Mouse (Mus musculus) cerebellum, postnatal 4 days (tissue): Measurements from ENCODE around the gene Fstl5.
"Not testable (repeated sequence)": the region's sequence is repeated elsewhere in the genome, so short reads cannot be mapped to it uniquely, and the experiment has no call there.

Source experiments
- DNase-seq, 2 experiments: peaks; one replicate each; pipeline ENCODE4 v3.0.0; 2022; ENCODE audit warnings: low spot score in 2 of 2, mixed read lengths in 1 of 2

Fstl5 gene

DNA sequence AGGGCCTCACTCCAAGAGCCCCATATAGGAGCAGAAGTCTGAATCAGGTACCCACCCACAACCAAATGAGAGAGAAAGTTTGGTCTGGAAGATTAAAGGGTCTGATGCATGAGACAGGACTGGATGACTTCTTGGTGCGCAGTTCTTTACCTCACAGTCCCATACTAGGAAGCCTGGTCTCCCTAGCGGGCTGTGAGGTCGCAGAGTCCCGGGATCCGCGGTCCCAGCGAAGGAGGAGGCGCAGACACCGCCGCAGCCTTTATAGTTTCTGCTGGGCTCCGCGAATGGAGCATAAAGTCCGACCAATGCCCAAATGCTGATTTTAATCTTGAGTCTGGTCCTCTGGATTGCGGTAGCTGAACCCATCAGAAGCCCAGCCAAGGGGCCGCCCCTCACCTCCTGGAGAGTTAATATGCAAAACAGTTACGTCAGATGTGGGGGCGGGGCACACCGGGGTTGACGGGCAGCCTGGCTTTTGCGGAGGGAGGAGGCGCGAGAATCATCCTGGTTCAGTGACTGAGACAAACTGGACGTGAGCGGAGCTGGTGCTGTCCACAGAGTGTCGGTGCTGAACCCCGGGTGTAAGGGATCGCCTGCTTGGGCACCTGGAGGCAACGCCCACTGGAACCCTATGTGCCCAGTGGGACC is at the start of gene Fstl5:
TSS of gene Fstl5 (plus strand) at position 211 of the 648 bp plus-strand sequence.
- peak; percentile 65 to 90 for DNase-seq

DNA sequence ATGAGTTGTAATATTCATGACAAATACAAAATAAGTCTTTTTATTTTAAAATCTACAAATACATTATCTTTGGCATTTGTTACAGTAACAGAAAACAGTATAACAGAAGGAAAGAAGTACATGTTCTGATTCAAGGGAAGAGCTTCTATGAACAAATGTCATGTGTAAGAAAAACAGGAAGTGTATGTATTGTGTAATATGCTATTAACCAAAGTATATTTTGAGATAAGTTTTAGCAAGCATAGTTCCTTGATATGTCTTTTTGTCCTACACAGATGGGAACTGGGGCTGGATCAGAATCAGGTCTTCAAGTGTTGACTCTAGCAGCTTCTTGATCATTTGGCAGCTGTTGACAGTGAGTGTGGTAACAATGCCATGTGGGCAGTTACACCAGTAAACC is 48.5 kb upstream of the Fstl5 start:
- no peak for DNase-seq

DNA sequence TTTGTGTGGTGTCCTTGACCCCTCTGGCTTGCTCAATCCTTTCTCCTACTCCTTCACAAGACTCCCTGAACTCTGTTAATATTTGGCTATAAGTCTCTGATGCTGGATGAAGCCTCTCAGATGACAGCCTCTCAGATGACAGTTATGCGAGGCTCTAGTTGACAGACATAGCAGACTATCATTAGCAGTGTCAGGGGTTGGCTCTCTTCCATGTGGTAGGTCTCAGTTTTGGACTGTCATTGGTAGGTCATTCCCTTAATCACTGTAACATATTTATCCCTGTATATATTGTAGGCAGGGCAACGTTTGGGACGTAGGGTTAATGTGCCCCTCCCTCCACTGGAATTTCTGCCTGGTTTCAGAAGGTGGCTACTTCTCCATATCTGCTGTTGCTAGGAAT is 22.9 kb upstream of the Fstl5 start:
- no peak for DNase-seq

DNA sequence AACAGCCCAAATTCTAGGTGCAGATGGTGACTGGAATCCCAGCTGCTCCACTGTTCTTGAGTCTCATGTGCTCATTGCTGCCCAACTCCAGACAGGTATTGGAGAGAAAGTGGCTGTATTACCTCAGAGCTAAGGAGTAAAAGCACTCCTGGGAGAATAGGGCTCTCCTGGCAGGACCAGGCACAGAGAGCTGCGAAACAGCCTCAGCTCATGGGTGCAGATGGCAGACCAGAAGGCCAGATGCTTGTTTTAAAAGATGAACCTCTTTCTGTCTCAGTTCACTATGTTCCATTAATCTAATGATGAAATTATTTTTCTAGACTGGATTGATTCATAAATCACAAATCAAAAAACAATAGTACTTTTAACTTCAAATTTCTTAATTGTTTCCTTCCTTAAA is 12.1 kb upstream of the Fstl5 start:
- no peak for DNase-seq

DNA sequence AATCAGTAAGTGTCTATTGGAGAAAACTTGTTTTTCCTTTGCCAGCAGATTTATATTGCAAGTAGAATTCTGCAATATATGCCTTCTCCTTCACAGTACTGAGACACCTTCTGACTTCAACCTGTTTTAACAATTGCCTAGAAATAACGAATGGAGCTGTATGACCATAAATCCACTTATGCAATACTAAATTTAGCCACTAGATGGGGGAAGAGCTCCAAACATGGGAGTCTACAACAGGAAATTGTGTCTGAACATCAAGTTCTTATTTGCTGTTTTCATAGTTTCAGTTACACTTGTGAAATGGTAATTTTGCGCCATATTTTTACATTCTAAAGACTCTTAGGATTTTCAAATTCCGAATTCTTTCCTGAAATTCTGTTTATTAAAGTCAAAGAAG is 6.2 kb upstream of the Fstl5 start:
- peak in 1 of 2 experiments; percentile 20 for DNase-seq

DNA sequence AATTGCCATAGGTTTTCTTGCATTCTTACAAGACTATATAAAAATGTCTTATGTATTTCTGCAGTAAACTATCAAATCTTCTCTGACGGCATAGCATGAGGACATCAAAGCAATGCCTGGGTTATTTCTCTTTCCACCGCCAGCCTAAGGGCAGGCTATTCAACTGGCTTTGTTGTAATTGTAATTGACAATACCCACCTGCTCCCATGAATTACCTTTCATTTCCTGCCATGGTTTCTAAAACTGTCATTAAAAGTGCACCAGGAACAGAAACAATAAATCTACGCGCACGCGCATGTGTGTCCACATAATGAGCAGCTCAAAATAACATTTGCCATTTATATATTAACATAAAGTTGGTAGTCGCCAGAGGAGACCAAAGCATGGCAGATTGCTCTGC is 1.2 kb upstream of the Fstl5 start:
- no peak for DNase-seq

DNA sequence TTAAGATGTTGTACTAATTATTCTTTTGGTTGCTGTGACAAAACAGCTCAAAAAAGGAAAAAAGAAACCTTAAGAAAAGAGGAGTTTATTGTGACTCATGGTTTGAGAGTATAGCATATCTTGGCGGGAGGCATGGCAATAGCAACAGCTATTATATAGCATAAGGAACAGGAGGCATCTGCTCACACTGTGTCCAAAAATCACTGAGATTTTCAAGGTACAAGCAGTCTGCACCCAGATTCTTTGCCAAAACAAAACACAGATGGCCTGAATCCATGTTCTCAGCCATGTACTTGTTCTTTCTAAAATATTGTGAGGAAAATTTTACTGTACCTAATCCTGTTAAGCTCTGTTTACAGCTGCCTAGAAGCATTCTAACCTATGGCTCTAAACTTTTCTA is 66.4 kb downstream of the Fstl5 start:
- DNase-seq, result no peak

DNA sequence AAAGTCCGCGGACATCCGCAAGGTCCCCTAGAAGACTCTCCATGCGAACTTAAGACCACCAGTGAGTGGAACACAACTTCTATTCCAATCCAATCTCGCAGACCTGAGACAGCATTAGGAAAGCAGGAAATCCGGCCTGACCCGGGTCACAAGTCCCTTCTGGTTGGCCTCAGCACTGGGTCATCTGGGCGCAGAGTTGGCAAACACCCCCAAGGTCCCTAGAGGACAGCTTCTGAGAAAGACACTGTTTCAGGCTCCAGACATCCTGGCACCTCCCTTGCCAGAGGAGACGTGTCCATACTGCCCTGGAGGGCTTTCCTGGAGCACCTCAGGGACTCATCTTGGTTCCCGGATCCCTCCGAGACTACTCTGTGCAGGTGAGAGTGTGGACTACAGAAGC is 73.8 kb downstream of the Fstl5 start:
- DNase-seq, result no peak

DNA sequence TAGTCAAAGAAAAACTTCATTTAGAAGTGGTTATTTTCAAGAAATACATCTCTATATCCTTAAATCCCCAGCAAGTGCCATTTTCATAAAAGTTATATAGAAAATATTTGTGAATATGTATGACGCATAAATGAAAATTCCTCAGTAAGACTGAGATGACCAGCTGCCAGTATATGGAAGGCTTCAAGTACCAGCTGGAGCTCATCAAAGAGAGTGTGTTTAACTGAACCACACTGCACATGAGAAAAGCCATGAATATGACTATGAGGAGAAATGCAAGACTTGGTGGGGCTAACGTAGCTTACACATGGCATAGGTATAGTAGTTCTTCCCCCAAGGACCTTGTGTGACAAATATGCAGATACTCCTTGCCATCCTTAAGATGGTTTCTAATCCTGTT is 164.8 kb downstream of the Fstl5 start:
- DNase-seq, result no peak

DNA sequence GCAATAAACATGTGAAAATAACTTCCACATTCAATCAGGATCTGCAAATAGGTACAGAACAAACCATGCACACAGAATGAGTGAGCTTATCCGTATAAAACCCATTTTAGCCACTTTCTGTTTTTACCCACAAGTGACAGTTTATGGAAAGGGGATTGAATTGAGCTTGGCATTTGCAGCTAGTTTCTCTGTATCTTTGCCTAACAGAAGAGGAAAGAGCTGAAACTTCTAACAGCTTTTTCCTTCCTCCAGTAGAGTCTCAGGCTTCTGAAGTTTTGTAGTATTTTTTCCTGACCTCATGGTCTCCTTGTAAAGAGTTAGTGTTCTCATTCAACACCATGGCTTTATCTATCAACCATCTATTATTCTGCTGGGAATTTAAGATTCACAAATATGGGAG is 177.3 kb downstream of the Fstl5 start:
- DNase-seq, result no peak

DNA sequence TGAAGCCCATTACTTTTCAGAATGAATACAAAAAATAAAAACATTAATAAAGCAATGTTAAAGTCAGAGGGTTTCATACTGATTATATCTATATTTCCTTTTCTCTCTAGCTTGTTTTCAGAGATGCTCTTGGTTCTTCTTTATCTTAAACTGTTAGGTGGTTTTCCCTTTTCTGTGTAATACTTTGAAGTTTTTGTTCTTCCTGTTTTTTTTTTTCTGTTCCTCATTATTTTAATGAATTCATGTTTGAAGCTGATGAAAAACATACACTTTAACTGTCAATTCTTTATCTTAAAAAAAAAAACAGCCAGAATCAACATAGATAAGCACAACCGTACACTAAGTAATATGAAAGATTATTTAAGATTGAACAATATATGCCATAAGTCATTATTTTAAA is 218.9 kb downstream of the Fstl5 start:
- no peak for DNase-seq

DNA sequence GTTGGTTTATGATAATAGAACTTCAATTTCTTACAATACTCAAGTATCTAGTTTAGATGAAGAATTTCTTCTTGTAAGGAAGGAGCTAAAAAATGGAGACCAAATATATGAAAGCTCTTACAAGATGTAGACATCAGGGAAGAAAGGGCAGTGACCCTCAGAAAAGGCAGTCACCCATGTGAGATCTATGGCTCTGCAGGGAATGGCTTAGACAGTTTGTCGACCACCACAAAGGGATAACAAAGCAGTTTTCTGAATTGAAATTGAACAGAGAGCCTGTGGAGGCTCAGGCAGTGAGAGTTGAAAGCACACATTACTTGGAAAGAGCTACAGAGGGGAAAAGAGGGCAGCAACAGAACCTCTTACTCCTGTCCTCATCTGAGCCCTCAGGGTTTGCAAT is 220.3 kb downstream of the Fstl5 start:
- no peak for DNase-seq

DNA sequence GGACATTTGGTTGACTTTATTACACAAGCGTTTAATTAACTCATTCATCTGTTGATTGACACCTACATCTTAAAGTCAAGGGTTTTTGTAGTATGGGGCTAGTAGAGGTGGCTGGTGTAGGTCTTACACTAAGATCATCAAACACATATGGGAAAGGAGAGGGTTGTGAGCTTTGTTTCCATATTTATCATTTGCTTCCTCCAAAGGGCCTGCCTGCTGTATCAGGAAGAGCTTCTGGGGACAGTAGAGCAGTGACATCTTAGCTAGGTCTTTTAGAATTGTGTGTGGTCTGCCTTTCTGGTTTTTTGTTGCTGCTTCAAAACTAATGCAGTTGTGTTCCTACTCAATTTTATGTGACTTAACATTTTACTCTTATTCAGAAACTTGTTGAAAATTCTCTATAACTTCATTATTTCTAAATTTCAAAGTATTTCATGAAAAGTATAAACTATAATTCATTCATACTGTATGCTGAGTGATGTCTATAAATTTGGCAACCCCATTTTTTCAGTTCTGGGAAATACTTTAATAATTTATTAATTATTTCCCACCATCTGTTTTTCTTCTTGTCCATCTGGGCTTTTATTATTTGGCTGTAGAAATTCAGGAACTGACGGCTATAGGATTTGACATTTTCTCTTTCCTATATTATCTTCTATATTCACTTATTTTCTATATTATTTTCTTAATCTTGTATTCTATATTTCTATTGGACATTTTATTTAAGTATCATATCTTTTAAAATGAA is 227.1 kb downstream of the Fstl5 start:
- no peak for DNase-seq

DNA sequence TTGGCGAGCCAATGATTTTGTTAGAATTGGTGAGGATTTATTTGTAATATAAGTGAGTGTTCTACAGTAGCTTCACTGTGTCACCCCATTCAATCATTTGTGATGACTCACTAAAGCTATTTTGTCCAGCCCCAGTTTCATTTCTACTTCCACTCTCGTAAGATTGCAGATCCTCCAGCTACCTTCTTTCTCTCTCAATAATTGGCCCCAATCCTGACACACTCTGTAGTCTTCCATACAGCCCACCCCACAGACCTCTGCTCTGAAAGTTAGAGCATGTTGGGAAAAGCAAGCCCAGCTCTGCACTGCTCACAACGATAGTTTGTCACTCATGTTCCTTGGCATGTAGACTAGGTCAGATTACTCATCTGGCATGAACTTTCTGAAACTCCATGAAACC is 242.9 kb downstream of the Fstl5 start:
- no peak for DNase-seq

DNA sequence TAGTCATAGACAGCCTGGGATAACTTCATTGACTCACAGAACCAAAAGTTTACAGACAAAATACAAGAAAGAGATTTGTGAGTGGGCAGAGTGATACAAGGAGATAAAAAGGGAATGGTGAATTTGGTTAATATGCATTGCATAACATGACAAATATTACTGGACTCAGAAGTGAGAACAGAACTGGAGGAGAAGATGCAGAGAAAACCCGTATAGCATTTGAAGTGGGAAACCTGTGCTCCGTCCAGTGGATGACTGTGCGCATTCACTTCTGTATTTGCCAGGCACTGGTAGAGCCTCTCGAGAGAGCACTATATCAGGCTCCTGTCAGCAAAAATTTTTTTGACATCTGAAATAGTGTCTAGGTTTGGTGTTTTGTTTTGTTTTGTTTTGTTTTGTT is 245.5 kb downstream of the Fstl5 start:
- DNase-seq, result no peak

DNA sequence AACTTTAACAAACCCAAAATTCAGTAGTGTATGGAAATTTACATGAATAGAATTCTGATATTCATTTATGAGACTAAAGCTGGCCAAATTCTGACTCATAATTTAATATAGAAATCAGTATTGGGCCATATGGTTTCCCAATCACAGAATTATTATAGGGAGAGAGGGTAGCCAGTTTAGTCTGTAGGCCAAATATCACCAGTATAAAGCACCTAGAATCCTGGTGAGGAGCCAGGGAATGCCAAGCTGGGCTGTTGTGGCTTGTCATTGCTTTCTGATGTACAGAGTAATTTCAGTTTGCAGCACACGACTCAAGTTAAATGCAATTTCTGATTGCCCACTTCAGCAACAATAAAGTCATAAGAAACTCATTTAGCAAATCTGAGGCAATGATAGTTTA is 248.4 kb downstream of the Fstl5 start:
- no peak for DNase-seq

DNA sequence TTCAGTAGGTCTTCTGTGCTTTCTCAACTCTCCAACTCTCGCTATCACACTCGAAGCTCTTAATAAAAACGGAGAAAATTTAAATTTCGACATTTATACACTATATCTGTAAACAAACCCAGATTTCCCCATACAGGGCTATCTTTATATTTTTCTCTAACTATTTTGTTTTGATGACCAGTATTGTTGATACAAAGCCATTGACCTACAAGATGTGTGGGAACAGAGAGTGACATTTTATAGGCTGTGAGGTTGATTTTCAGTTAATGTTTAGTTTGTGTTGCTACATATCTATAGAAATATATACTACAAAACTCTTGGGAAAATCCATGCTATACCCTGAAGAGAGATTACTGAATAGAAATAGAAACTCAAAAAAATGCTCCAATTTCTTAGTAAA is 262.9 kb downstream of the Fstl5 start:
- no peak for DNase-seq

DNA sequence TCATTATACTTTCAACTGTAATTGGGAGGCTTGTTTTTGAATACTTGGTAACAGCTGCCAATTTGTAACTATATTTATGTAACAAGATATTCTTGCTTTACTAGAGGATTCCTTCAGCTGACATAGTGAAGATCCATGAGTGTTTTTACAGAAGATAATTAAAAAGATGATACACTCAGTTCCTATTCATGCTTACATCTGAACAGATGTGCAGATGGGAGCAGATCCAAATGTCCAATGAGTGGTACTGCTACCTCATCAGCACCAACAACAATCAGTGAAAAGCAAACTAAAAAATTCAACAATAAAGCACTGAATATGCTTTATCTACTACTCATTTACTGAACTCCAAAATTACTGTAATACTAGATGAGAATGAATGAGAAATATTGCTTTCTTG is 292.9 kb downstream of the Fstl5 start:
- DNase-seq, result no peak

DNA sequence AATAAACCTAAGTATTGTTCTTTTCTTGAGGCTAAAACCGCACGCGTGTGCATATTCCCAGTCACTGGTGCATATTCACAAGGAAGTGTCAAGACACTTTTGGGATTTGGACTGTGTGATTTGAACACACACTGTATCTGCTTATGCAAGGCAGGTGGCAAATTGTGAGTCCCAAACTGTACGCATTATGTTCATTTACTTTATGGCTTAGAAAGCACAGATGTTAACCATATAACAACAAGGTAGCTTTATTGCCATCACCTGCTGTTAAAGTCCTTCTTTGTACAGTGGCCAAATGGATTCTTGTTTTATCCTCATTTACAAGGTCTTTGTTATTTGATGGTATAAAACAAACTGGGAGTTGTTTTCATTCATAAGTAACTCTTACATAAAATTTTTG is 295.8 kb downstream of the Fstl5 start:
- no peak for DNase-seq

DNA sequence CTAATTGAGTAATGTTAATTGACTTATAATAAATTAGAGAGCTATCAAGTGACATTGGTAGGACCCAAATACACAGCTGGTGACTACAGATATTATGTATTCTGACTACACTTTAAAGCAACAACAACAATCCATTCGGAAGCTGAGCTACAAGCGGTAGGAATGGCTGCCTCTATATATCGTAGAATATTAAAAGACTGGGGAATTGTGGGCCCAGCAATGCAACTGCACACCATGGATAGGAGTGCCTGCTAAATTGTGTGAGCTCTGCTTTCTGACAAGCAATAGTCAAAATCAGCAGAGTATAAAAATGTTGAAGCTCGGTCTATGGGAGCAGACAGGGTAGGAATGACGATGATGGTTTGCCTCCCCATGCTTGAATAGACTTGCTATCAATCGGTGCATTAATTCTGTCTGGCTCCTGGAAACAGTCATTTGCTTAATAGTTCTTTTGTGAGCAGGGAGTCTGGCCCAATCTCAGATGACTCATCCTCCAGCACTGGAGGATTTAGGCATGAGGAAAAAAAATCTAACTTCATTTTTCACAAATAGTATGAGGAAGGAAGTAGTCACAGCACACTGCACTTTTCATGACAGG is 354.8 kb downstream of the Fstl5 start:
- DNase-seq, result no peak

DNA sequence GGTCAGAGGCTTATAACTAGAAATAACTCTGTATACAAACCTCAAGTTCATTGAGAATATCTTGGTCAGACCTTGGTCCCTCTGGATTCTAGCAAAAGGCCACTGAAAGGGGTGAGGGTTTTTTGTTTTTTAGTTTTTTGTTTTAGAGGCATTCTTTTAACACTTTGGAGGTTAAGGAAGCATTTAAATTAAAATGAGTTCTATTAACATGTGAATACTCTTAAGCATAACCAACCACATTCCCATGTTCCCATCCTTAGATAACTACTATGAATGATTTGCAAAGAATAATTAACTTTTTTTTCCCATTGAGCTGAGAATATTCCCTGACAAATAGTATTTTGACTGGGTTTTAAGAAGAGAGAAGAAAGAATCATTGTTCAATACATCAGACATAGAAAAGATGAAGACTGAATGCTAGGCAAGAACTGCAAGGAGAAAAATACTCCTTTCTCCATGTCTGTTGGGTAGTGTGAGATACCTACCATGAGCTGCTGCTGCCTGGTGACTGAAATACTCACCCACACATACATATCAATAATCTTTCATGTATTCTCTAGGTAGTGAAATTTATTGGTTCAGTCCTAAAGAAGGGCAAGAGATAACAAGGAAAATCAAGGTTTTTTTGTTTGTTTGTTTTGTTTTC is 393.3 kb downstream of the Fstl5 start:
- DNase-seq, result no peak

DNA sequence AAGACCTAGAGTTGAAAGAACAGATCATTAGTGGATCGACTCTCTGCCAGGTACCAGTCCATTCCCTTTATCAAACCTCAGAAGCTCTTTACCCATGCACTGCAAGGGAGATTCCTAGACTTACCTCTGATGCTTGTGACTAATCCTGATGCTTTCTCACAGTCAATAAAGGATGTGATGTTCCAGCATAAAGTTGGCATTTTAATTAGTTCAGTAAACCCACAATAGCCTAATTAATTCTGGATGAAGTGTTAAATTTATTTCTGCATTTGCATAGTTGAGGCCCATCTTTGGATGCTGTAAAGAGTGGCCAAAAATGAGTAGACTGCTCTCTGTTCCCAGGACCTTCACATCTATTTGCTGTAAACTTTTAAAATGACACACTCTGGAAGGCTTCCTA is 394.1 kb downstream of the Fstl5 start:
- no peak for DNase-seq

DNA sequence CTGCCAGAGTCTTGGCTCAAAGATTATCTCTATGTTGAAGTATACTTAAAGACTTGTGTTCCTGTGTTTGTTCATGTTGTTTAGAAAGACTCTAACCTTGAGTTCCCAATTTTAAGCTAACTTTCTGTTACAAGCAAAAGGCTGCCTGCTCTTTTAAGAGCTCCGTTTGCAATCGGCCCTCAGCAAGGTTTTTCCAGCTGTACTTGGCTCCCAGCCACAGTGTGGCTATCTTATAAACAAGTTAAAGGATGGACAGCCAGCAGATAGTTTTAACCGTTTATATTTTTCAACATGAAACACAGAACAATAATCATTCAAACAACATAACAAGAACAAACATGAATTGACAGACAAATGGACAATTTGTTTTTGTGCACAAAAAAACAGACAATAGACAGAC is 433.8 kb downstream of the Fstl5 start:
- not testable (repeated sequence) for DNase-seq
